Mouse (Mus musculus): ENCODE data around the gene Mymx. TPM values are rescaled to one million over a fixed set of nuclear protein-coding genes. Genes with fewer than 3 reads are reported as not detected.

Gene Mymx
- total and polyA plus RNA-seq, 3 experiments, result not detected

GRCm38 (mm10) chr17:45566031-45566359 is 35.9 kb downstream of the Mymx start:
- Histone ChIP-seq H3K36me3 (replicated peaks in 1 of 2; ENCODE audit: control insufficient read depth in 1 of 2, insufficient read depth in 1 of 2, low read length in 1 of 2) (peaks cover 63 to 74% of the 10 kb centered on the region in 2 experiments), H3K27me3 (replicated peaks) (no peaks in the 10 kb centered on the region), H3K4me1 (ENCODE audit: control insufficient read depth in 1 of 2, insufficient read depth in 2 of 2) (peaks cover 43 to 77% of the 10 kb centered on the region in 2 experiments), H3K9ac (ENCODE audit: insufficient read depth, low read depth) (peak overlapping the region; percentile 89; the same call in 1 of the 2 replicates), H3K27ac (ENCODE audit: insufficient read depth, low read depth) (peak overlapping the region; percentile 61), H3K4me3 (replicated peaks in 1 of 3; ENCODE audit: low read depth in 2 of 3, low read length in 2 of 3, poor library complexity in 1 of 3) (peak overlapping the region in 2 of 3 experiments; percentile 7 to 75), H3K9me3 (replicated peaks; ENCODE audit: low read length) (no peaks in the 10 kb centered on the region), H3K79me2 (replicated peaks; ENCODE audit: control insufficient read depth, extremely low read depth, insufficient read depth, poor library complexity, severe bottlenecking) (peaks cover 42% of the 10 kb centered on the region), H3K4me2 (ENCODE audit: insufficient read depth, low read depth, poor library complexity, severe bottlenecking) (peak overlapping the region; percentile 83)
- dilution Hi-C loops (cut with MboI; ENCODE audit: extremely low pct_ligation_motif_present, extremely low pct_unique_long_range_greater_than_20kb, low sequenced_read_pairs) (no loop called here), in situ Hi-C loops (cut with MboI; ENCODE audit: low pct_ligation_motif_present, low pct_unique_long_range_greater_than_20kb, low sequenced_read_pairs) (no loop called here)
- no peak for DNase-seq (ENCODE audit: extremely low read depth)
- no peak for TF ChIP-seq MYC (IDR thresholded peaks at IDR 0.05; ENCODE audit: low read depth, low read length)
- TF ChIP-seq ZMIZ1 (IDR thresholded peaks at IDR 0.05; ENCODE audit: low read depth, low read length), result peak; percentile 53; the same call in 1 of the 2 replicates
- peak; percentile 51 for TF ChIP-seq SIN3A (IDR thresholded peaks at IDR 0.05; ENCODE audit: low read length)
- TF ChIP-seq SMC3 (IDR thresholded peaks at IDR 0.05; ENCODE audit: low read depth, low read length), result no peak
- no peak; the same call in 1 of the 2 replicates for TF ChIP-seq CHD2 (IDR thresholded peaks at IDR 0.05; ENCODE audit: low read length)

DNA sequence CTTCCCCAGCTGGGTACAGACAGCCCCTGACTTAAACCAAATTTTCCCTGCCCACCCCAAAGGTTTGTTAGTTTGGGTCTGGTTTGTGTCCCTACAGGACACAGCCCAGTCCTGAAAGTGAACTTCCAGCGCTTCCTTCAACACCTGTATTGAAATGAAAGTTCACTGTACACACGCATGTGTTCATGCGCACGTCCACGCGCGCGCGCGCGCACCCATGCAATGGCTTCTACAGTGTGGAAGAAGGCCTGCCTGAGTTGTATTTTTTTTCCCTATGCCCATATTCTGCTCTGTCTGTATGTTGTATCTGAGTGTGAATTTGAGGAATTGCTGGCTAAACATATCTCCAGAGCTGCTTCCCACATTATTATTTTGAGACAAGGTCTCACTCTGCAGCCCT is 36.8 kb downstream of the Mymx start:
- no peak for DNase-seq (ENCODE audit: extremely low read depth)
- TF ChIP-seq MAX (IDR thresholded peaks at IDR 0.05; ENCODE audit: low read length), result no peak
- no peak for TF ChIP-seq MEF2A (IDR thresholded peaks at IDR 0.05; ENCODE audit: borderline replicate concordance, low read depth, low read length)
- peak; percentile 78 for TF ChIP-seq NRF1 (IDR thresholded peaks at IDR 0.05; ENCODE audit: low read depth, low read length)
- TF ChIP-seq SMC3 (IDR thresholded peaks at IDR 0.05; ENCODE audit: low read depth, low read length), result peak; percentile 0; the same call in 1 of the 2 replicates
- TF ChIP-seq NELFE (IDR thresholded peaks at IDR 0.05; ENCODE audit: low read depth, low read length), result no peak
- peak; percentile 1; the same call in 1 of the 2 replicates for TF ChIP-seq SIN3A (IDR thresholded peaks at IDR 0.05; ENCODE audit: low read length)
- dilution Hi-C loops (cut with MboI; ENCODE audit: extremely low pct_ligation_motif_present, extremely low pct_unique_long_range_greater_than_20kb, low sequenced_read_pairs) (no loop called here), in situ Hi-C loops (cut with MboI; ENCODE audit: low pct_ligation_motif_present, low pct_unique_long_range_greater_than_20kb, low sequenced_read_pairs) (no loop called here)
- no peaks in the 10 kb centered on the region for H3K9me3 ChIP-seq (replicated peaks; ENCODE audit: low read length)
- peaks cover 41% of the 10 kb centered on the region for H3K79me2 ChIP-seq (replicated peaks; ENCODE audit: control insufficient read depth, extremely low read depth, insufficient read depth, poor library complexity, severe bottlenecking)
- H3K27me3 ChIP-seq (replicated peaks), result no peaks in the 10 kb centered on the region
- H3K36me3 ChIP-seq (replicated peaks in 1 of 2; ENCODE audit: control insufficient read depth in 1 of 2, insufficient read depth in 1 of 2, low read length in 1 of 2), result peaks cover 61 to 74% of the 10 kb centered on the region in 2 experiments
- H3K4me3 ChIP-seq (replicated peaks in 1 of 3; ENCODE audit: low read depth in 2 of 3, low read length in 2 of 3, poor library complexity in 1 of 3), result peak overlapping the region; percentile 75 to 87 (median 80)
- H3K4me2 ChIP-seq (ENCODE audit: insufficient read depth, low read depth, poor library complexity, severe bottlenecking), result peak overlapping the region; percentile 83
- H3K27ac ChIP-seq (ENCODE audit: insufficient read depth, low read depth), result peak overlapping the region; percentile 98; the same call in 1 of the 2 replicates
- H3K4me1 ChIP-seq (ENCODE audit: control insufficient read depth in 1 of 2, insufficient read depth in 2 of 2), result peaks cover 45 to 77% of the 10 kb centered on the region in 2 experiments
- H3K9ac ChIP-seq (ENCODE audit: insufficient read depth, low read depth), result peak overlapping the region; percentile 89

DNA sequence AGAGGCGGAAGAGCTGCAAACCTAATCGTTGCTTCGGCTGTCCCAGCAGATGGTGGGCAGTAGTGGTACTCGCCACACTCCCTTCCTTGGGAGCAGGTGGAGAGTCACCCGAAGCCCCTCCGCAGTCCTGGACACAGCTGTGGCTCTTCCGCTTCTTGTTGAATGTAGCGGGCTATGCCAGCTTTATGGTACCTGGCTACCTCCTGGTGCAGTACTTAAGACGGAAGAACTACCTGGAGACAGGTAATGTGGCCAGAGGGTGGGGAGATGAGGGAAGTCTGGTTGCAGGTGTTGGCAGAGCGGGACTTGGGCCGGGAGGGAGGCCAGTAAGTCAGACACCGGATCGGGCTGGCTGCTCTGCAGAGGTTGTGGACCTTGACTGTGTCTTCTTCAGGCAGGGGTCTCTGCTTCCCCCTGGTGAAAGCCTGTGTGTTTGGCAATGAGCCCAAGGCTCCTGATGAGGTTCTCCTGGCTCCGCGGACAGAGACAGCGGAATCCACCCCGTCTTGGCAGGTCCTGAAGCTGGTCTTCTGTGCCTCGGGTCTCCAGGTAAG is 37.3 kb downstream of the Mymx start:
- dilution Hi-C loops (cut with MboI; ENCODE audit: extremely low pct_ligation_motif_present, extremely low pct_unique_long_range_greater_than_20kb, low sequenced_read_pairs), result no loop called here
- peak overlapping the region; percentile 83 for H3K4me2 ChIP-seq (ENCODE audit: insufficient read depth, low read depth, poor library complexity, severe bottlenecking)
- H3K9ac ChIP-seq (ENCODE audit: insufficient read depth, low read depth), result peak overlapping the region; percentile 89
- peaks cover 43 to 74% of the 10 kb centered on the region in 2 experiments for H3K4me1 ChIP-seq (ENCODE audit: control insufficient read depth in 1 of 2, insufficient read depth in 2 of 2)
- peaks cover 58 to 74% of the 10 kb centered on the region in 2 experiments for H3K36me3 ChIP-seq (replicated peaks in 1 of 2; ENCODE audit: control insufficient read depth in 1 of 2, insufficient read depth in 1 of 2, low read length in 1 of 2)
- no peaks in the 10 kb centered on the region for H3K9me3 ChIP-seq (replicated peaks; ENCODE audit: low read length)
- TF ChIP-seq ZMIZ1 (IDR thresholded peaks at IDR 0.05; ENCODE audit: low read depth, low read length), result no peak; the same call in 1 of the 2 replicates
- peak; percentile 1; the same call in 1 of the 2 replicates for TF ChIP-seq SMC3 (IDR thresholded peaks at IDR 0.05; ENCODE audit: low read depth, low read length)
- TF ChIP-seq MYC (IDR thresholded peaks at IDR 0.05; ENCODE audit: low read depth, low read length), result no peak
- TF ChIP-seq CHD2 (IDR thresholded peaks at IDR 0.05; ENCODE audit: low read length), result peak; percentile 4; the same call in 1 of the 2 replicates
- peak; percentile 17; the same call in 1 of the 2 replicates for TF ChIP-seq NELFE (IDR thresholded peaks at IDR 0.05; ENCODE audit: low read depth, low read length)
- no peak for TF ChIP-seq RCOR1 (conservative IDR thresholded peaks at IDR 0.05; ENCODE audit: low read depth, low read length)
- no peak for TF ChIP-seq JUND (conservative IDR thresholded peaks at IDR 0.05; ENCODE audit: low read depth, low read length)
- TF ChIP-seq SIN3A (IDR thresholded peaks at IDR 0.05; ENCODE audit: low read length), result peak; percentile 19; the same call in 1 of the 2 replicates
- no peak for DNase-seq (ENCODE audit: extremely low read depth)
- peak overlapping the region; percentile 75 to 87 (median 80) for H3K4me3 ChIP-seq (replicated peaks in 1 of 3; ENCODE audit: low read depth in 2 of 3, low read length in 2 of 3, poor library complexity in 1 of 3)
- peak overlapping the region; percentile 98 for H3K27ac ChIP-seq (ENCODE audit: insufficient read depth, low read depth)
- H3K27me3 ChIP-seq (replicated peaks), result no peaks in the 10 kb centered on the region
- in situ Hi-C loops (cut with MboI; ENCODE audit: low pct_ligation_motif_present, low pct_unique_long_range_greater_than_20kb, low sequenced_read_pairs), result no loop called here
- peaks cover 36% of the 10 kb centered on the region for H3K79me2 ChIP-seq (replicated peaks; ENCODE audit: control insufficient read depth, extremely low read depth, insufficient read depth, poor library complexity, severe bottlenecking)

Measured in CH12.LX (cell line).